Mouse (Mus musculus): ENCODE measurements around the gene Uba1y. TPM values are rescaled to one million over a fixed set of nuclear protein-coding genes. Genes with fewer than 3 reads are reported as not detected.
"Not testable (repeated sequence)": the region's sequence is repeated elsewhere in the genome, so short reads cannot be mapped to it uniquely, and the experiment has no call there.

The Uba1y gene
- not detected in 2 replicates for polyA plus RNA-seq (2016; fragmentation: Nextera tagmentation; extraction: Ambion mirVana)

DNA sequence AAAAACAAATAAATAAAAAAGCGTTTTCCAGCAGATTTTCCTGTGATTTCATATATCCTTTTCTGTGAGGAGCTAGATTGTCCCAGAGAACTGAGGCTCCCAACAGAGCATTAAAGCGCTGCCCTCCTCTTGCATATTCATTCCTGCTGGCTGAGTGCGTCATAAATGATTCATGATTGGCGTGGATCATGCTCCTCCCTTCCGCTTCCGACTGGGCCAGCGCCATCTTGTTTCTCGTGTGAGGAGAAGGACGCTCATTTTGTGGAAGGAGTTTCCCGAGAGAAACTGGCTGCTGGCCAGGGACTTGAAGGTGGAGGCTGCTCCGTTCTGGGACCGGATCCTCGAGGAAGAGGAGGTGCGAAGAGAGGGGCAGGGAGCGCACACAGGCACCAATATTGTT lies at the start of gene Uba1y:
Gene Uba1y (plus strand): TSS at position 254 of the 400 bp plus-strand sequence.
- H3K27ac ChIP-seq = no peak within 1 kb of the TSS
- no peaks in the 10 kb centered on the region for H3K4me1 ChIP-seq
- no peaks in the 10 kb centered on the region for H3K27me3 ChIP-seq
- H3K9me3 ChIP-seq = no peaks in the 10 kb centered on the region
- ATAC-seq (ENCODE audit: insufficient number of reproducible peaks, insufficient read depth, low FRiP score, low TSS enrichment) = no peak
- H3K4me3 ChIP-seq = no peak within 1 kb of the TSS
- no peaks in the 10 kb centered on the region for H3K36me3 ChIP-seq
- H3K4me2 ChIP-seq (replicated peaks) = no peak within 1 kb of the TSS
- WGBS = 92% methylated on average over 12 of the region's 15 CpGs
- H3K9ac ChIP-seq = no peak within 1 kb of the TSS

DNA sequence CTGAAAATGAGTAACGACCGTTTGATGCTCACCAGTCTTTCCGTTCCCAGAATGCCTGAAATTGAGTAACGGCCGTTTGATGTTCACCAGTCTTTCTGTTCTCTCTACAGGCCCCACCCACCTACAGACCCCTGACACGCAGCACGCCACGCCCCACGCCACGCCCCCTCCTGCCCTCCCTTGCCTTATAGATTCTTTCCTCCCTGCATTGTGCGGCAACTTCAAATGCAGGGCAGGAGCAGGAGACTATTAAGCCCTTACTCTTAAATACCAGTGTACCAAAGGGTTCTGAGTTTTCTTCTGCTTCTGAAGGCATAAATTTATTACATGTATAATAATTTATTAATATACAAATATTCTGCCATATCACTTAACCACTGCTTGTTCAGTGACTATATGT lies 21.1 kb upstream of the Uba1y start, which contains the start of gene Zfy1:
Gene Zfy1 (minus strand): TSS at position 101 of the 400 bp plus-strand sequence.
- no CpG with 5 or more reads among the region's 11 CpGs for WGBS
- not testable (repeated sequence) for H3K9ac ChIP-seq; H3K27ac ChIP-seq; H3K4me2 ChIP-seq (replicated peaks); H3K4me3 ChIP-seq; H3K27me3 ChIP-seq; ATAC-seq (ENCODE audit: insufficient number of reproducible peaks, insufficient read depth, low FRiP score, low TSS enrichment); H3K9me3 ChIP-seq; H3K4me1 ChIP-seq; H3K36me3 ChIP-seq

GRCm38 (mm10) chrY:808991-809661 lies 9.3 kb upstream of the Uba1y start:
- Histone ChIP-seq H3K4me3 (0 out of 2 replicates have a peak overlapping the region, but pooled peaks have one; percentile 5), H3K4me2 (replicated peaks) (peak overlapping the region; percentile 27), H3K9me3 (no peaks in the 10 kb centered on the region), H3K4me1 (no peaks in the 10 kb centered on the region), H3K9ac (no peak overlapping the region), H3K27ac (no peak overlapping the region), H3K36me3 (no peaks in the 10 kb centered on the region), H3K27me3 (no peaks in the 10 kb centered on the region)
- ATAC-seq (ENCODE audit: insufficient number of reproducible peaks, insufficient read depth, low FRiP score, low TSS enrichment) = 0 out of 2 replicates have a peak, but pooled peaks have one; percentile 52
- WGBS = 0% methylated on average over 14 of the region's 15 CpGs

GRCm38 (mm10) chrY:872404-872803 lies 54.0 kb downstream of the Uba1y start:
- no peak for ATAC-seq (ENCODE audit: insufficient number of reproducible peaks, insufficient read depth, low FRiP score, low TSS enrichment)
- Histone ChIP-seq H3K27me3 (no peaks in the 10 kb centered on the region), H3K4me2 (replicated peaks) (no peak overlapping the region), H3K36me3 (no peaks in the 10 kb centered on the region), H3K9me3 (no peaks in the 10 kb centered on the region), H3K4me3 (no peak overlapping the region), H3K4me1 (no peaks in the 10 kb centered on the region), H3K9ac (no peak overlapping the region), H3K27ac (no peak overlapping the region)

DNA sequence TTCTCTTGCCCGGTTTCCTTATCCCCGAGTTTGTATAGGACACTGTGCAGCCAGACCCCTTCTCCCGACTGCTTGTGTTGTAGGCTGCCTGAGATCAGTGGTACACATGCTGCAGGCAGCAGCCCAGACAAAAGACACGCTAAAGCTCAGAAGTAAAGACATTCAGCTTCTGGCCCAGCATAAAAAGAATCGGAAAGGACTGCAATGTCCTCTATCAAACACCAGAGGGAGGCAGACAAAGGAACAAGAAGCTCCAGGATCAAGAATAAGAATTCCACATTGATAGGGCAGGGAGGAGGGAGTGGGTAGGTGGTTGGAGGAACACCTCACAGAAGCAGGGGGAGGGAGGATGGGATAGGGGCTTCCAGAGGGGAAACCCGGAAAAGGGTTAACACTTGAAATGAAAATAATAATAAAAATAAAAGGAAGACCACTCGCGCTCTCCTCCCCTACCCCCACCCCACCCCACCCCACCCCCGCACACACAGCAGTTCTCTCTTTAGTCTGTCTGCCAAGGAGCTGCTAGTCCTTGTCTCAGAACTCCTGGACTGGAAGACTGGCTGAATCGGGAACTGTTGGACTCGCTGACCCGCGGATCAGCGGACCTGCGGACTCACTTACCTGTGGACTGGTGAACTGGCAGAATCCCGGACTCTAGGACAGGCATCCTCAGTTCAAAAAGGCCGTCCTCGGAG lies 54.6 kb downstream of the Uba1y start:
- no peaks in the 10 kb centered on the region for H3K9me3 ChIP-seq
- H3K36me3 ChIP-seq = no peaks in the 10 kb centered on the region
- H3K4me1 ChIP-seq = no peaks in the 10 kb centered on the region
- WGBS = 28% methylated on average over 8 of the region's 18 CpGs
- no peak overlapping the region for H3K27ac ChIP-seq
- no peaks in the 10 kb centered on the region for H3K27me3 ChIP-seq
- no peak overlapping the region for H3K9ac ChIP-seq
- no peak for ATAC-seq (ENCODE audit: insufficient number of reproducible peaks, insufficient read depth, low FRiP score, low TSS enrichment)
- no peak overlapping the region for H3K4me3 ChIP-seq
- no peak overlapping the region for H3K4me2 ChIP-seq (replicated peaks)

Other genes with a start within 250 kb of the Uba1y start
- not detected in 2 replicates for gene Zfy1, start 21.2 kb upstream of the Uba1y start, polyA plus RNA-seq (2016; fragmentation: Nextera tagmentation; extraction: Ambion mirVana)
- 11.7 and 17.4 TPM in 2 replicates for gene Kdm5d, start 79.1 kb downstream of the Uba1y start, polyA plus RNA-seq (2016; fragmentation: Nextera tagmentation; extraction: Ambion mirVana)
- gene Eif2s3y, start 191.9 kb downstream of the Uba1y start, polyA plus RNA-seq (2016; fragmentation: Nextera tagmentation; extraction: Ambion mirVana) = 43.2 and 47.3 TPM in 2 replicates